Comparison of ENCODE assay signal across 8 mouse cellular contexts in genomic region chr15:78928539-78928938, GRCm38 (mm10). TPM values are rescaled to one million over a fixed set of nuclear protein-coding genes. Genes with fewer than 3 reads are reported as not detected.
DNase-seq lines count a peak whose midpoint lies in the region; ATAC-seq and TF ChIP-seq lines count a peak whose summit lies in the region.

No protein-coding gene starts in this region.

- DNase-seq in left cerebral cortex, adult 2 months (ENCODE audit: extremely low spot score in 1 of 2, low spot score in 2 of 2): no peak
- no peak for DNase-seq in left cerebral cortex, adult 11 months (ENCODE audit: low spot score)
- no peak for DNase-seq in urinary bladder, postnatal 36 days (ENCODE audit: low spot score in 2 of 2)
- DNase-seq in gastrocnemius, postnatal 4 days (ENCODE audit: low spot score in 2 of 2): no peak

- peaks cover 10% of the 10 kb centered on the region; the same call in 1 of the 2 replicates for H3K27me3 ChIP-seq in hindbrain, embryonic 15.5 days
- H3K27me3 ChIP-seq in midbrain, embryonic 16.5 days (ENCODE audit: control insufficient read depth, insufficient read depth, low read depth, low read length): peaks cover 5% of the 10 kb centered on the region

- intact Hi-C loops in left cerebral cortex, adult 2 months (cut with DNase I): loop anchor here (2.0 kb wide), 1 partner anchor 14 kb away; no protein-coding TSS in a partner anchor

- no peak for TF ChIP-seq CTCF in left cerebral cortex, adult 2 months (IDR thresholded peaks at IDR 0.05)

- no peak for ATAC-seq in hindbrain, embryonic 15.5 days (ENCODE audit: low FRiP score, low read depth)
- no peak for ATAC-seq in midbrain, embryonic 16.5 days
- no peak for ATAC-seq in megakaryocyte-erythroid progenitor cell, adult 5-6 weeks (replicated peaks; ENCODE audit: low FRiP score, low TSS enrichment, poor library complexity, severe bottlenecking)

- no peak overlapping the region for H3K4me3 ChIP-seq in left cerebral cortex, adult 2 months
- peak overlapping the region; percentile 31 for H3K4me3 ChIP-seq in brown adipose tissue, adult 24 weeks (ENCODE audit: insufficient read depth, low read depth, low read length)
- H3K4me3 ChIP-seq in hindbrain, embryonic 15.5 days: 0 out of 2 replicates have a peak overlapping the region, but pooled peaks have one; percentile 31
- H3K4me3 ChIP-seq in midbrain, embryonic 16.5 days (ENCODE audit: low read depth, low read length): no peak overlapping the region

- H3K9ac ChIP-seq in hindbrain, embryonic 15.5 days: no peak overlapping the region
- no peak overlapping the region for H3K9ac ChIP-seq in midbrain, embryonic 16.5 days (ENCODE audit: low read depth, low read length)

- H3K36me3 ChIP-seq in hindbrain, embryonic 15.5 days: no peaks in the 10 kb centered on the region
- no peaks in the 10 kb centered on the region for H3K36me3 ChIP-seq in midbrain, embryonic 16.5 days (ENCODE audit: control insufficient read depth, insufficient read depth, low read length)

- peaks cover 6% of the 10 kb centered on the region for H3K4me1 ChIP-seq in brown adipose tissue, adult 24 weeks (ENCODE audit: control insufficient read depth, insufficient read depth, insufficient read length, low read length)
- H3K4me1 ChIP-seq in hindbrain, embryonic 15.5 days (replicated peaks): peaks cover 26% of the 10 kb centered on the region
- H3K4me1 ChIP-seq in midbrain, embryonic 16.5 days (ENCODE audit: control insufficient read depth, insufficient read depth, low read length): peaks cover 11% of the 10 kb centered on the region

- peak overlapping the region; percentile 57 for H3K4me2 ChIP-seq in hindbrain, embryonic 15.5 days
- peak overlapping the region; percentile 61 for H3K4me2 ChIP-seq in midbrain, embryonic 16.5 days (ENCODE audit: low read length)

- H3K9me3 ChIP-seq in hindbrain, embryonic 15.5 days: no peaks in the 10 kb centered on the region
- H3K9me3 ChIP-seq in midbrain, embryonic 16.5 days (replicated peaks; ENCODE audit: control insufficient read depth, low read length, poor library complexity, severe bottlenecking): no peaks in the 10 kb centered on the region

- 50% methylated on average over 8 of the region's 8 CpGs for WGBS in hindbrain, embryonic 15.5 days
- WGBS in midbrain, embryonic 16.5 days: 58% methylated on average over 7 of the region's 8 CpGs

- peak overlapping the region; percentile 44; the same call in 1 of the 2 replicates for H3K27ac ChIP-seq in left cerebral cortex, adult 2 months
- peak overlapping the region; percentile 26 for H3K27ac ChIP-seq in brown adipose tissue, adult 24 weeks (replicated peaks; ENCODE audit: low read depth, low read length)
- H3K27ac ChIP-seq in hindbrain, embryonic 15.5 days (replicated peaks): no peak overlapping the region
- H3K27ac ChIP-seq in midbrain, embryonic 16.5 days (ENCODE audit: low read length): no peak overlapping the region

RNA-seq across cellular contexts. Expression of gene Lgals1, which starts 2.0 kb away (rescaled TPM):
- total RNA-seq in left cerebral cortex, adult 2 months (2021): 10 to 100 TPM; 19.8 to 20.4 TPM
- polyA plus RNA-seq in brown adipose tissue, adult 24 weeks (2012; ENCODE audit: insufficient read depth, insufficient read length, missing spikeins): 2,169 and 2,213 TPM in 2 replicates
- polyA plus RNA-seq in hindbrain, embryonic 15.5 days (2015; fragmentation: Nextera tagmentation; extraction: Ambion mirVana): 113 and 134 TPM in 2 replicates
- polyA plus RNA-seq in midbrain, embryonic 16.5 days (2015; fragmentation: Nextera tagmentation; extraction: Ambion mirVana): 51.7 and 53.2 TPM in 2 replicates
- total RNA-seq in megakaryocyte-erythroid progenitor cell, adult 5-6 weeks (2014; fragmentation: Nextera tagmentation): 54.9 and 83.9 TPM in 2 replicates
- 91.1 and 98.2 TPM in 2 replicates for total RNA-seq in megakaryocyte-erythroid progenitor cell, adult 5-6 weeks (2017)
- 1,000 to 10,000 TPM; 1,203 to 1,363 TPM for total RNA-seq in gastrocnemius, postnatal 4 days (2021)

RNA-seq across cellular contexts. Expression of gene Nol12, which starts 6.2 kb away (rescaled TPM):
- total RNA-seq in left cerebral cortex, adult 2 months (2021): 10 to 100 TPM; 36.2 to 38.8 TPM
- 22.6 and 34.2 TPM in 2 replicates for polyA plus RNA-seq in brown adipose tissue, adult 24 weeks (2012; ENCODE audit: insufficient read depth, insufficient read length, missing spikeins)
- 57.3 and 69.1 TPM in 2 replicates for polyA plus RNA-seq in hindbrain, embryonic 15.5 days (2015; fragmentation: Nextera tagmentation; extraction: Ambion mirVana)
- 66.3 and 67.6 TPM in 2 replicates for polyA plus RNA-seq in midbrain, embryonic 16.5 days (2015; fragmentation: Nextera tagmentation; extraction: Ambion mirVana)
- total RNA-seq in megakaryocyte-erythroid progenitor cell, adult 5-6 weeks (2014; fragmentation: Nextera tagmentation): 52.3 and 56.7 TPM in 2 replicates
- total RNA-seq in megakaryocyte-erythroid progenitor cell, adult 5-6 weeks (2017): 15.3 and 31.6 TPM in 2 replicates
- total RNA-seq in gastrocnemius, postnatal 4 days (2021): 10 to 100 TPM; 34.4 to 38.6 TPM

RNA-seq across cellular contexts. Expression of gene Pdxp, which starts 14.8 kb away (rescaled TPM):
- total RNA-seq in left cerebral cortex, adult 2 months (2021): 100 to 1,000 TPM; 165 to 171 TPM
- 0.67 and 1.3 TPM in 2 replicates for polyA plus RNA-seq in brown adipose tissue, adult 24 weeks (2012; ENCODE audit: insufficient read depth, insufficient read length, missing spikeins)
- 96.1 and 110 TPM in 2 replicates for polyA plus RNA-seq in hindbrain, embryonic 15.5 days (2015; fragmentation: Nextera tagmentation; extraction: Ambion mirVana)
- 107 and 126 TPM in 2 replicates for polyA plus RNA-seq in midbrain, embryonic 16.5 days (2015; fragmentation: Nextera tagmentation; extraction: Ambion mirVana)
- 12.7 and 22.5 TPM in 2 replicates for total RNA-seq in megakaryocyte-erythroid progenitor cell, adult 5-6 weeks (2014; fragmentation: Nextera tagmentation)
- total RNA-seq in megakaryocyte-erythroid progenitor cell, adult 5-6 weeks (2017): 6.6 and 6.9 TPM in 2 replicates
- total RNA-seq in gastrocnemius, postnatal 4 days (2021): 10 to 100 TPM; 16.4 to 21.7 TPM

RNA-seq across cellular contexts. Expression of gene Triobp, which starts 19.0 kb away (rescaled TPM):
- 10 to 100 TPM; 11.8 to 12.7 TPM for total RNA-seq in left cerebral cortex, adult 2 months (2021)
- 19.0 and 24.7 TPM in 2 replicates for polyA plus RNA-seq in brown adipose tissue, adult 24 weeks (2012; ENCODE audit: insufficient read depth, insufficient read length, missing spikeins)
- 42.7 and 43.3 TPM in 2 replicates for polyA plus RNA-seq in hindbrain, embryonic 15.5 days (2015; fragmentation: Nextera tagmentation; extraction: Ambion mirVana)
- polyA plus RNA-seq in midbrain, embryonic 16.5 days (2015; fragmentation: Nextera tagmentation; extraction: Ambion mirVana): 40.9 and 48.8 TPM in 2 replicates
- 29.1 and 33.9 TPM in 2 replicates for total RNA-seq in megakaryocyte-erythroid progenitor cell, adult 5-6 weeks (2014; fragmentation: Nextera tagmentation)
- 11.2 and 12.5 TPM in 2 replicates for total RNA-seq in megakaryocyte-erythroid progenitor cell, adult 5-6 weeks (2017)
- total RNA-seq in gastrocnemius, postnatal 4 days (2021): 10 to 100 TPM; 83.6 to 94.1 TPM

RNA-seq across cellular contexts. Expression of gene Sh3bp1, which starts 29.0 kb away (rescaled TPM):
- 10 to 100 TPM; 35.0 to 37.7 TPM for total RNA-seq in left cerebral cortex, adult 2 months (2021)
- polyA plus RNA-seq in brown adipose tissue, adult 24 weeks (2012; ENCODE audit: insufficient read depth, insufficient read length, missing spikeins): 2.2 and 3.3 TPM in 2 replicates
- polyA plus RNA-seq in hindbrain, embryonic 15.5 days (2015; fragmentation: Nextera tagmentation; extraction: Ambion mirVana): 4.2 and 4.5 TPM in 2 replicates
- 2.2 and 2.7 TPM in 2 replicates for polyA plus RNA-seq in midbrain, embryonic 16.5 days (2015; fragmentation: Nextera tagmentation; extraction: Ambion mirVana)
- 31.8 and 53.7 TPM in 2 replicates for total RNA-seq in megakaryocyte-erythroid progenitor cell, adult 5-6 weeks (2014; fragmentation: Nextera tagmentation)
- total RNA-seq in megakaryocyte-erythroid progenitor cell, adult 5-6 weeks (2017): 11.4 and 11.6 TPM in 2 replicates
- total RNA-seq in gastrocnemius, postnatal 4 days (2021): 10 to 100 TPM; 14.6 to 16.4 TPM

Comparison
In these comparisons a context has a peak if more than half of its experiments do, and no peak if none do; other contexts are left out.
1. H3K27ac ChIP-seq: peak in left cerebral cortex, adult 2 months (single experiment) and brown adipose tissue, adult 24 weeks (single experiment); none in hindbrain, embryonic 15.5 days (single experiment) and midbrain, embryonic 16.5 days (single experiment).
2. H3K4me3 ChIP-seq: peak in brown adipose tissue, adult 24 weeks (single experiment) and hindbrain, embryonic 15.5 days (single experiment); none in left cerebral cortex, adult 2 months (single experiment) and midbrain, embryonic 16.5 days (single experiment).
3. RNA of gene Lgals1, which starts 2.0 kb away (total RNA-seq): 1,203 to 1,363 TPM in gastrocnemius, postnatal 4 days; 54.9 to 98.2 TPM in megakaryocyte-erythroid progenitor cell, adult 5-6 weeks and 19.8 to 20.4 TPM in left cerebral cortex, adult 2 months; every median in the first group is over 10 times any median in the second.
4. RNA of gene Pdxp, which starts 14.8 kb away (total RNA-seq): 165 to 171 TPM in left cerebral cortex, adult 2 months; 6.6 to 22.5 TPM in megakaryocyte-erythroid progenitor cell, adult 5-6 weeks and 16.4 to 21.7 TPM in gastrocnemius, postnatal 4 days; every median in the first group is over 4 times any median in the second.